27 mouse cellular contexts compared by ENCODE assay signal in the genomic region with DNA sequence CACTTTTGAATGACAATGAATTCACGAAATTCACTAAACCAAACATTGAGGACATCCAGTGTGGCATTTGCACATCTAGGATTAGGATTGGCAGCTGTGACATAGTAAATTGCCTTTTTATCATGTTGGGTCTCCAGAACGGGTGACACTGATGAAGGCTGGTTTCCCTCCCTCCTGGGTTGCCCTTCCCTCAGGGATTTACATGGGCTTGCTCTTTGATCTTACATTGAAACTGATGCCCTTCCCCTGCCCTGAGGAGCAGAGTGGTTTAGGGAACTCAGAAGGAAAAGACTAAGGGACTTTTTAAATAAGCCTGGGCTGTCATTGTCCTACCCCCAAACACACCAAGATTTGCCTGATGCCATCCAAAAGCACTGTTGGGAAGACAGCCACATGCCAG.
"Had no signal": no experiment of that assay in that cellular context is flagged by ENCODE, and none has a peak within 500 bp of the region (broad histone marks: within the 10 kb centered on the region; RNA-seq: fewer than 3 reads in every experiment).

No protein-coding gene starts in this region.

- H3K36me3 ChIP-seq: embryonic facial prominence, embryonic 10.5 days; embryonic facial prominence, embryonic 12.5 days; embryonic facial prominence, embryonic 13.5 days; embryonic facial prominence, embryonic 15.5 days; forebrain, embryonic 10.5 days; forebrain, embryonic 12.5 days; forebrain, embryonic 15.5 days had no signal

- H3K9ac ChIP-seq: embryonic facial prominence, embryonic 12.5 days; embryonic facial prominence, embryonic 13.5 days; embryonic facial prominence, embryonic 15.5 days; forebrain, embryonic 12.5 days; forebrain, embryonic 13.5 days; forebrain, embryonic 15.5 days; forebrain, postnatal 0 days had no signal

- H3K4me2 ChIP-seq: embryonic facial prominence, embryonic 12.5 days; embryonic facial prominence, embryonic 13.5 days; embryonic facial prominence, embryonic 15.5 days; forebrain, embryonic 12.5 days; forebrain, embryonic 13.5 days; forebrain, embryonic 15.5 days had no signal

- H3K9me3 ChIP-seq: embryonic facial prominence, embryonic 10.5 days; embryonic facial prominence, embryonic 12.5 days; embryonic facial prominence, embryonic 13.5 days; embryonic facial prominence, embryonic 15.5 days; forebrain, embryonic 10.5 days; forebrain, embryonic 12.5 days; forebrain, embryonic 13.5 days; forebrain, embryonic 15.5 days had no signal

- ATAC-seq: forebrain, embryonic 13.5 days; forebrain, embryonic 14.5 days; forebrain, embryonic 15.5 days; forebrain, embryonic 16.5 days; forebrain, postnatal 0 days had no signal

- H3K4me3 ChIP-seq: embryonic facial prominence, embryonic 10.5 days; embryonic facial prominence, embryonic 12.5 days; embryonic facial prominence, embryonic 13.5 days; embryonic facial prominence, embryonic 15.5 days; erythroblast, embryonic 14.5 days; forebrain, embryonic 10.5 days; forebrain, embryonic 12.5 days; forebrain, embryonic 13.5 days; forebrain, embryonic 15.5 days; gastrocnemius, adult 2 months; heart, adult 2 months had no signal

- H3K27ac ChIP-seq: embryonic facial prominence, embryonic 10.5 days; embryonic facial prominence, embryonic 12.5 days; embryonic facial prominence, embryonic 13.5 days; embryonic facial prominence, embryonic 15.5 days; forebrain, embryonic 10.5 days; forebrain, embryonic 12.5 days; forebrain, embryonic 13.5 days; forebrain, embryonic 15.5 days; gastrocnemius, adult 2 months; heart, adult 2 months had no signal

- DNase-seq: cerebellum, adult 9-10 months; cerebellum, adult 9-11 months; cerebellum, postnatal 10 days; cerebellum, postnatal 14 days; cerebellum, postnatal 25 days; cerebellum, postnatal 36 days; embryo, embryonic 11 days; forebrain, postnatal 0 days; gastrocnemius, adult 2 months; gastrocnemius, postnatal 10 days; gastrocnemius, postnatal 14 days; gastrocnemius, postnatal 25 days; gastrocnemius, postnatal 36 days; heart, adult 11 months; heart, adult 18-20 months; heart, adult 2 months had no signal
